In the genomic region with DNA sequence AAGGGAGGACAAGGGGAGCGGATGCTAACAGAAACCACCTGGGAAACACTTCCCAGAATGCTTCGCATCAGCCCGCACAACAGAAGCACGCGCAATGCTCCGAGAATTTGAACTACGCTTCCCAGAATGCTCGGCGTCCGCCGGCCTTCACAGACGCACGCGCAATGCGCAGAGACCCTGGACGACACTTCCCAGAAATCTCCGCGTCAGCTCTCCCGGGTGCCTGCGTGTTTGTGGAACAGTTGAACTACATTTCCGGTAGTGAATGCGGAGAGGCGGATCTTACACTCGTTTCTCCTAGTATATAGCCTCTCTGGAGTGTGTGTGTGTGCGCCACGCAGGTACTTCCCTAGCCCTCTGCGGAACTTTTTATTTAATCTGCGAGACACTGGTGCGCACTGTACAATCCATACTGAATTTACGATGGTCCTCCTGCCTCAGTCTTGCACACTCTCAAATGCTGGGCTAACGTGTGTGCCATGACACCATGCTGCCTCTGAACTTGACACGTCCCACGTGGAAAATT, we compare ENCODE assay signal across 8 mouse cellular contexts. TPM values are rescaled to one million over a fixed set of nuclear protein-coding genes. Genes with fewer than 3 reads are reported as not detected.
DNase-seq lines count a peak whose midpoint lies in the region; ATAC-seq and TF ChIP-seq lines count a peak whose summit lies in the region.

TSS of gene Zfp94 (minus strand) at position 100 of the 526 bp plus-strand sequence.

- H3K9ac ChIP-seq in CH12.LX (ENCODE audit: insufficient read depth, low read depth): peak within 1 kb of the TSS; percentile 77
- H3K9ac ChIP-seq in forebrain, embryonic 11.5 days (ENCODE audit: low read length): peak within 1 kb of the TSS; percentile 73
- H3K9ac ChIP-seq in heart, embryonic 16.5 days (ENCODE audit: low read length): peak within 1 kb of the TSS; percentile 87
- H3K9ac ChIP-seq in liver, embryonic 15.5 days: peak within 1 kb of the TSS; percentile 62
- H3K9ac ChIP-seq in neural tube, embryonic 12.5 days: peak within 1 kb of the TSS; percentile 79

- H3K79me2 ChIP-seq in CH12.LX (replicated peaks; ENCODE audit: control insufficient read depth, extremely low read depth, insufficient read depth, poor library complexity, severe bottlenecking): no peaks in the 10 kb centered on the region

- 2% methylated on average over 33 of the region's 33 CpGs for whole genome bisulfite sequencing in forebrain, embryonic 11.5 days
- under 1% methylated on average over 33 of the region's 33 CpGs for WGBS in heart, embryonic 16.5 days
- WGBS in liver, embryonic 15.5 days (ENCODE audit: insufficient replicate concordance): under 1% methylated on average over 33 of the region's 33 CpGs
- WGBS in neural tube, embryonic 12.5 days: 1% methylated on average over 33 of the region's 33 CpGs

- ATAC-seq in forebrain, embryonic 11.5 days (replicated peaks; ENCODE audit: low FRiP score): peak; percentile 94
- ATAC-seq in heart, embryonic 16.5 days (replicated peaks; ENCODE audit: extremely low read depth, insufficient read depth, low FRiP score): peak; percentile 95
- peak; percentile 91 for ATAC-seq in liver, embryonic 15.5 days (ENCODE audit: insufficient read depth)
- peak; percentile 90 for ATAC-seq in neural tube, embryonic 12.5 days (ENCODE audit: low FRiP score, low read depth)

- peaks cover 2% of the 10 kb centered on the region for H3K27me3 ChIP-seq in CH12.LX (replicated peaks)
- no peaks in the 10 kb centered on the region for H3K27me3 ChIP-seq in forebrain, embryonic 11.5 days (ENCODE audit: control insufficient read depth, insufficient read depth, low read length)
- H3K27me3 ChIP-seq in heart, embryonic 16.5 days (ENCODE audit: control insufficient read depth, insufficient read depth, low read length): no peaks in the 10 kb centered on the region
- no peaks in the 10 kb centered on the region for H3K27me3 ChIP-seq in liver, embryonic 15.5 days
- no peaks in the 10 kb centered on the region for H3K27me3 ChIP-seq in neural tube, embryonic 12.5 days (replicated peaks)

- peak within 1 kb of the TSS; percentile 69 for H3K4me2 ChIP-seq in CH12.LX (ENCODE audit: insufficient read depth, low read depth, poor library complexity, severe bottlenecking)
- peak within 1 kb of the TSS; percentile 86 for H3K4me2 ChIP-seq in forebrain, embryonic 11.5 days (ENCODE audit: low read depth, low read length, severe bottlenecking)
- peak within 1 kb of the TSS; percentile 94 for H3K4me2 ChIP-seq in heart, embryonic 16.5 days (ENCODE audit: low read depth, low read length)
- peak within 1 kb of the TSS; percentile 88 for H3K4me2 ChIP-seq in liver, embryonic 15.5 days
- peak within 1 kb of the TSS; percentile 82 for H3K4me2 ChIP-seq in neural tube, embryonic 12.5 days (replicated peaks)

- H3K36me3 ChIP-seq in CH12.LX (replicated peaks in 1 of 2; ENCODE audit: control insufficient read depth in 1 of 2, insufficient read depth in 1 of 2, low read length in 1 of 2): peaks cover 13 to 25% of the 10 kb centered on the region in 2 experiments
- H3K36me3 ChIP-seq in forebrain, embryonic 11.5 days (ENCODE audit: control insufficient read depth, insufficient read depth, low read length): no peaks in the 10 kb centered on the region
- no peaks in the 10 kb centered on the region for H3K36me3 ChIP-seq in heart, embryonic 16.5 days (ENCODE audit: control insufficient read depth, insufficient read depth)
- no peaks in the 10 kb centered on the region for H3K36me3 ChIP-seq in liver, embryonic 15.5 days (replicated peaks)
- H3K36me3 ChIP-seq in neural tube, embryonic 12.5 days: peaks cover 18% of the 10 kb centered on the region

- TF ChIP-seq RAD21 in CH12.LX (IDR thresholded peaks at IDR 0.05; ENCODE audit: low read depth, low read length): no peak

- dilution Hi-C loops in CH12.LX (cut with MboI; ENCODE audit: extremely low pct_ligation_motif_present, extremely low pct_unique_long_range_greater_than_20kb, low sequenced_read_pairs): no loop called here

- peak; percentile 90 for TF ChIP-seq POLR2A in CH12.LX (IDR thresholded peaks at IDR 0.05; ENCODE audit: low read depth, low read length)

- peaks cover 2 to 16% of the 10 kb centered on the region in 2 experiments for H3K4me1 ChIP-seq in CH12.LX (ENCODE audit: control insufficient read depth in 1 of 2, insufficient read depth in 2 of 2)
- peaks cover 5% of the 10 kb centered on the region; the same call in 1 of the 2 replicates for H3K4me1 ChIP-seq in forebrain, embryonic 11.5 days (replicated peaks; ENCODE audit: control insufficient read depth, insufficient read depth, low read length)
- H3K4me1 ChIP-seq in heart, embryonic 16.5 days (ENCODE audit: control insufficient read depth, insufficient read depth, low read length): peaks cover 5% of the 10 kb centered on the region; the same call in 1 of the 2 replicates
- H3K4me1 ChIP-seq in liver, embryonic 15.5 days (replicated peaks): peaks cover 14% of the 10 kb centered on the region
- H3K4me1 ChIP-seq in neural tube, embryonic 12.5 days: peaks cover 4% of the 10 kb centered on the region; the same call in 1 of the 2 replicates

- in situ Hi-C loops in CH12.LX (cut with MboI; ENCODE audit: low pct_ligation_motif_present, low pct_unique_long_range_greater_than_20kb, low sequenced_read_pairs): no loop called here

- peak; percentile 96 for DNase-seq in CH12.LX (ENCODE audit: extremely low read depth)
- DNase-seq in c-Kit-positive CD71-positive TER-119-negative erythroid progenitor cells, embryonic 14.5 days (ENCODE audit: low read depth): peak; percentile 92
- peak; percentile 95 for DNase-seq in forebrain, embryonic 11.5 days (ENCODE audit: low spot score)
- DNase-seq in kidney, postnatal 36 days: peak; percentile 97
- peak; percentile 97 for DNase-seq in telencephalon, adult 2 months (ENCODE audit: low read depth, low spot score)

- TF ChIP-seq CTCF in CH12.LX (conservative IDR thresholded peaks at IDR 0.05 in 1 of 2, IDR thresholded peaks at IDR 0.05 in 1 of 2; ENCODE audit: low read depth in 2 of 2, low read length in 2 of 2): no peak

- TF ChIP-seq EP300 in CH12.LX (IDR thresholded peaks at IDR 0.05; ENCODE audit: low read length): no peak

- H3K27ac ChIP-seq in CH12.LX (ENCODE audit: insufficient read depth, low read depth): peak within 1 kb of the TSS; percentile 8; the same call in 1 of the 2 replicates
- H3K27ac ChIP-seq in forebrain, embryonic 11.5 days (ENCODE audit: low read depth, low read length): no peak within 1 kb of the TSS; the same call in 1 of the 2 replicates
- peak within 1 kb of the TSS; percentile 76 for H3K27ac ChIP-seq in heart, embryonic 16.5 days (ENCODE audit: low read length)
- peak within 1 kb of the TSS; percentile 74 for H3K27ac ChIP-seq in liver, embryonic 15.5 days (replicated peaks)
- no peak within 1 kb of the TSS for H3K27ac ChIP-seq in neural tube, embryonic 12.5 days

- no peaks in the 10 kb centered on the region for H3K9me3 ChIP-seq in CH12.LX (replicated peaks; ENCODE audit: low read length)
- H3K9me3 ChIP-seq in forebrain, embryonic 11.5 days (ENCODE audit: control insufficient read depth, low read length): no peaks in the 10 kb centered on the region
- H3K9me3 ChIP-seq in heart, embryonic 16.5 days (replicated peaks; ENCODE audit: control insufficient read depth, low read length): no peaks in the 10 kb centered on the region
- H3K9me3 ChIP-seq in liver, embryonic 15.5 days (replicated peaks): no peaks in the 10 kb centered on the region
- H3K9me3 ChIP-seq in neural tube, embryonic 12.5 days: no peaks in the 10 kb centered on the region

- peak within 1 kb of the TSS; percentile 69 to 77 (median 71) for H3K4me3 ChIP-seq in CH12.LX (replicated peaks in 1 of 3; ENCODE audit: low read depth in 2 of 3, low read length in 2 of 3, poor library complexity in 1 of 3)
- H3K4me3 ChIP-seq in forebrain, embryonic 11.5 days (ENCODE audit: low read depth, low read length): peak within 1 kb of the TSS; percentile 59
- H3K4me3 ChIP-seq in heart, embryonic 16.5 days (ENCODE audit: low read length): peak within 1 kb of the TSS; percentile 79
- peak within 1 kb of the TSS; percentile 71 for H3K4me3 ChIP-seq in liver, embryonic 15.5 days (replicated peaks)
- H3K4me3 ChIP-seq in neural tube, embryonic 12.5 days: peak within 1 kb of the TSS; percentile 63

TF ChIP-seq in CH12.LX, 34 proteins besides CTCF, POLR2A, EP300 and RAD21 (continues in another document):
- TF ChIP-seq PAX5 (IDR thresholded peaks at IDR 0.05; ENCODE audit: low read length) (no peak), ETS1 (conservative IDR thresholded peaks at IDR 0.05; ENCODE audit: low read depth, low read length) (no peak; the same call in 1 of the 2 replicates), IRF4 (IDR thresholded peaks at IDR 0.05; ENCODE audit: low read depth, low read length) (peak; percentile 68), MEF2A (IDR thresholded peaks at IDR 0.05; ENCODE audit: borderline replicate concordance, low read depth, low read length) (peak; percentile 56), USF2 (conservative IDR thresholded peaks at IDR 0.05; ENCODE audit: low read depth, low read length) (no peak), MXI1 (IDR thresholded peaks at IDR 0.05; ENCODE audit: low read depth, low read length) (peak; percentile 89), RCOR1 (conservative IDR thresholded peaks at IDR 0.05; ENCODE audit: low read depth, low read length) (no peak), ELF1 (IDR thresholded peaks at IDR 0.05; ENCODE audit: low read depth, low read length) (peak; percentile 93), JUN (IDR thresholded peaks at IDR 0.05; ENCODE audit: insufficient read depth, low read depth, low read length) (no peak), HCFC1 (IDR thresholded peaks at IDR 0.05; ENCODE audit: low read depth, low read length) (peak; percentile 98), NELFE (IDR thresholded peaks at IDR 0.05; ENCODE audit: low read depth, low read length) (peak; percentile 77), MAX (IDR thresholded peaks at IDR 0.05; ENCODE audit: low read length) (peak; percentile 63; the same call in 1 of the 2 replicates), POLR2AphosphoS2 (IDR thresholded peaks at IDR 0.05; ENCODE audit: low read depth, low read length) (no peak; the same call in 1 of the 2 replicates), MAFK (IDR thresholded peaks at IDR 0.05; ENCODE audit: insufficient replicate concordance, low read length) (peak; percentile 13; the same call in 1 of the 2 replicates), ZNF384 (IDR thresholded peaks at IDR 0.05; ENCODE audit: low read depth, low read length) (no peak), MYC (IDR thresholded peaks at IDR 0.05; ENCODE audit: low read depth, low read length) (peak; percentile 88), SMC3 (IDR thresholded peaks at IDR 0.05; ENCODE audit: low read depth, low read length) (no peak)

RNA-seq across cellular contexts. Expression of gene Zfp94, which starts in this region (rescaled TPM):
- total RNA-seq in CH12.LX (2012; rRNA removed) (6.0 and 6.7 TPM in 2 replicates), CH12.LX (2014; rRNA removed) (4.5 and 5.8 TPM in 2 replicates)
- polyA plus RNA-seq in CH12.LX (2012; ENCODE audit: insufficient read length, low read depth): 3.3 and 4.7 TPM in 2 replicates
- polyA plus RNA-seq in forebrain, embryonic 11.5 days (2014; fragmentation: Nextera tagmentation; extraction: Ambion mirVana): 15.2 and 15.9 TPM in 2 replicates
- polyA plus RNA-seq in heart, embryonic 16.5 days (2015; fragmentation: Nextera tagmentation; extraction: Ambion mirVana): 5.1 and 5.2 TPM in 2 replicates
- polyA plus RNA-seq in liver, embryonic 15.5 days (2015; fragmentation: Nextera tagmentation; extraction: Ambion mirVana): 1.7 TPM in 2 replicates
- polyA plus RNA-seq in neural tube, embryonic 12.5 days (2016; fragmentation: Nextera tagmentation; extraction: Ambion mirVana): 16.3 and 18.4 TPM in 2 replicates

Comparison
In these comparisons a context has a peak if more than half of its experiments do, and no peak if none do; other contexts are left out.
1. H3K27ac ChIP-seq: peak in CH12.LX (single experiment), heart, embryonic 16.5 days (single experiment) and liver, embryonic 15.5 days (single experiment); none in forebrain, embryonic 11.5 days (single experiment) and neural tube, embryonic 12.5 days (single experiment).
2. Peak in every context shown above with its lines, with median percentiles within 50 percentile points of each other: DNase-seq, H3K4me2 ChIP-seq, H3K4me3 ChIP-seq, H3K9ac ChIP-seq and ATAC-seq.